Mouse (Mus musculus) G1E (cell line): Measurements from ENCODE around the gene Shmt2. TPM values are rescaled to one million over a fixed set of nuclear protein-coding genes. Genes with fewer than 3 reads are reported as not detected.

ENCODE experiments used
- ATAC-seq: 2 replicates; pipeline ENCODE4 v1.8.0; 2016; ENCODE audit warnings: mild to moderate bottlenecking; ENCODE audit not compliant: insufficient number of reproducible peaks, poor library complexity, low FRiP score, severe bottlenecking; ENCODE audit errors: extremely low read depth
- DNase-seq: peaks from one replicate; pipeline ENCODE4 v3.0.0; 2012; ENCODE audit warnings: low spot score
- H3K27me3 ChIP-seq: 2 replicates; pipeline ENCODE4 v1.6.1; 2012; ENCODE audit warnings: mild to moderate bottlenecking, low read length, inconsistent platforms; ENCODE audit not compliant: insufficient read depth
- H3K36me3 ChIP-seq: replicated peaks from 2 replicates; pipeline ENCODE3; 2012; ENCODE audit warnings: mild to moderate bottlenecking, inconsistent platforms
- H3K4me1 ChIP-seq: 2 replicates; pipeline ENCODE4 v1.6.1; 2012; ENCODE audit warnings: low read depth, low read length, inconsistent platforms, mixed read lengths; ENCODE audit not compliant: insufficient read depth
- H3K4me3 ChIP-seq: 2 replicates; pipeline ENCODE4 v1.5.1; 2012; ENCODE audit warnings: low read depth, mild to moderate bottlenecking, inconsistent platforms, low read length, moderate library complexity, mixed read lengths
- H3K9me3 ChIP-seq: replicated peaks from 2 replicates; pipeline ENCODE4 v1.6.1; 2012; ENCODE audit warnings: inconsistent platforms
- CTCF ChIP-seq: IDR thresholded peaks from 2 replicates; pipeline ENCODE4 v1.5.1; 2012; ENCODE audit warnings: low read depth, low read length, inconsistent platforms, mixed read lengths
- GATA1 ChIP-seq: IDR thresholded peaks from 2 replicates; pipeline ENCODE4 v1.6.1; 2012; ENCODE audit warnings: borderline replicate concordance, low read length, inconsistent platforms, mixed read lengths
- GATA2 ChIP-seq: IDR thresholded peaks from 2 replicates; pipeline ENCODE4 v1.6.1; 2012; ENCODE audit warnings: low read depth, low read length, inconsistent platforms, borderline replicate concordance
- POLR2AphosphoS5 ChIP-seq: IDR thresholded peaks from 2 replicates; pipeline ENCODE4 v1.6.1; 2012; ENCODE audit warnings: low read depth, low read length, inconsistent platforms; ENCODE audit not compliant: insufficient replicate concordance
- TAL1 ChIP-seq: conservative IDR thresholded peaks from 2 replicates; pipeline ENCODE4 v1.6.1; 2012; ENCODE audit warnings: low read depth, low read length, inconsistent platforms, mixed read lengths
- polyA plus RNA-seq: library from polyadenylated mRNA; stranded (reverse); fragments of >175 nt; gene quantifications from 2 replicates; pipeline ENCODE4 v1.2.3, GENCODE M21; 2012
- total RNA-seq, 2 experiments: library from RNA; stranded (forward) in 1 of 2; stranded (reverse) in 1 of 2; fragments of 200-1000 nt in 1 of 2; fragments of >200 nt in 1 of 2; fragmentation: Nextera tagmentation in 1 of 2; gene quantifications; 2 replicates each; pipeline ENCODE4 v1.2.3; 2014 to 2017

Gene Shmt2
- total and polyA plus RNA-seq, 3 experiments: 238 to 702 (median 338) TPM

- Histone ChIP-seq H3K36me3 (peaks cover 84% of the 10 kb centered on the region), H3K4me1 (no peaks in the 10 kb centered on the region), H3K27me3 (no peaks in the 10 kb centered on the region), H3K4me3 (no peak overlapping the region), H3K9me3 (no peaks in the 10 kb centered on the region)
- ATAC-seq (no peak), DNase-seq (no peak)
- TF ChIP-seq CTCF: no peak
- TF ChIP-seq GATA2: no peak
- TF ChIP-seq TAL1: no peak
- TF ChIP-seq POLR2AphosphoS5: no peak
- no peak for TF ChIP-seq GATA1
Measured at GRCm38 (mm10) chr10:127485235-127485634, 37.0 kb downstream of the Shmt2 start.

GRCm38 (mm10) chr10:127480833-127481813 lies 41.1 kb downstream of the Shmt2 start:
- ATAC-seq: no peak
- Histone ChIP-seq H3K4me1 (no peaks in the 10 kb centered on the region), H3K4me3 (no peak overlapping the region), H3K9me3 (no peaks in the 10 kb centered on the region), H3K27me3 (no peaks in the 10 kb centered on the region), H3K36me3 (peaks cover 85% of the 10 kb centered on the region)
- TF ChIP-seq CTCF (no peak), GATA2 (no peak), TAL1 (no peak), GATA1 (no peak), POLR2AphosphoS5 (no peak)
- DNase-seq: no peak

GRCm38 (mm10) chr10:127479131-127479530 lies 43.1 kb downstream of the Shmt2 start:
- Histone ChIP-seq H3K4me3 (no peak overlapping the region), H3K27me3 (no peaks in the 10 kb centered on the region), H3K36me3 (peaks cover 84% of the 10 kb centered on the region), H3K9me3 (no peaks in the 10 kb centered on the region), H3K4me1 (no peaks in the 10 kb centered on the region)
- no peak for TF ChIP-seq CTCF
- TF ChIP-seq POLR2AphosphoS5: no peak
- TF ChIP-seq GATA2: no peak
- TF ChIP-seq GATA1: no peak
- TF ChIP-seq TAL1: no peak
- DNase-seq (no peak), ATAC-seq (no peak)

GRCm38 (mm10) chr10:127477301-127477700 lies 44.9 kb downstream of the Shmt2 start:
- ATAC-seq (no peak), DNase-seq (no peak)
- H3K27me3 ChIP-seq: no peaks in the 10 kb centered on the region
- H3K36me3 ChIP-seq: peaks cover 84% of the 10 kb centered on the region
- no peak for TF ChIP-seq POLR2AphosphoS5
- no peak for TF ChIP-seq GATA1
- no peak for TF ChIP-seq CTCF
- TF ChIP-seq GATA2: no peak
- no peak for TF ChIP-seq TAL1
- no peaks in the 10 kb centered on the region for H3K4me1 ChIP-seq
- no peak overlapping the region for H3K4me3 ChIP-seq
- H3K9me3 ChIP-seq: no peaks in the 10 kb centered on the region

- peaks cover 84% of the 10 kb centered on the region for H3K36me3 ChIP-seq
- ATAC-seq: no peak
- TF ChIP-seq CTCF (no peak), GATA2 (no peak), TAL1 (no peak), GATA1 (no peak), POLR2AphosphoS5 (no peak)
Measured at GRCm38 (mm10) chr10:127476541-127476940, 45.7 kb downstream of the Shmt2 start.

GRCm38 (mm10) chr10:127475175-127475574 lies 47.1 kb downstream of the Shmt2 start:
- no peak for TF ChIP-seq TAL1
- TF ChIP-seq CTCF: no peak
- TF ChIP-seq GATA2: no peak
- TF ChIP-seq GATA1: no peak
- TF ChIP-seq POLR2AphosphoS5: no peak
- Histone ChIP-seq H3K4me3 (no peak overlapping the region), H3K27me3 (no peaks in the 10 kb centered on the region), H3K9me3 (no peaks in the 10 kb centered on the region), H3K36me3 (peaks cover 83% of the 10 kb centered on the region), H3K4me1 (no peaks in the 10 kb centered on the region)
- DNase-seq (no peak), ATAC-seq (no peak)

More at GRCm38 (mm10) chr10:127476541-127476940, 45.7 kb downstream of the Shmt2 start:
- Histone ChIP-seq H3K4me3 (no peak overlapping the region), H3K27me3 (no peaks in the 10 kb centered on the region), H3K4me1 (no peaks in the 10 kb centered on the region), H3K9me3 (no peaks in the 10 kb centered on the region)
- no peak for DNase-seq
